Mouse (Mus musculus): ENCODE results near the gene Armc5. TPM values are rescaled to one million over a fixed set of nuclear protein-coding genes. Genes with fewer than 3 reads are reported as not detected.
A peak's percentile ranks its signal among the peaks of the same experiment; 100 is the strongest.

Armc5 gene
- polyA plus RNA-seq, 1 experiment from 2014 or later = 15.8 TPM

DNA sequence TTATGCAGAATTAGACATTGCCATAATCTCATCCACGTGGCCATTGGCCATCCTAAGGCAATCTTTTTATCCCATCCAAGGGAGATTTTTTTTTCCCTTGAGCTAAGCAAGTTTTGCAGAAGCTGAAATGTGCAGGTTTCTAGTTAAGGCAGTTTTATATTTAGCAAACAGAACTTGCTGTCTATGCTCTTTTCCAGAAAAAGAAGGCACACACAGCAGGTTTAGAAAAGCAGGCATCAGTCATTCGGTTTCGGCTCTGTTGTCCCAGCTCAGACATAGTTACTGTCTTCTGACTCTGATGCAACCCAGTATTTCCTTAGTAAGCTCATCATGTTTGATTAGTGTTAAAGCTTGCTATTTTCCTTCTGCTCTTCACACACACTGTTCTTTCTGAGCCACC lies 16.2 kb upstream of the Armc5 start:
- 86% methylated on average over 3 of the region's 3 CpGs for WGBS
- no peaks in the 10 kb centered on the region for H3K9me3 ChIP-seq (ENCODE audit: control insufficient read depth, low read length)
- H3K36me3 ChIP-seq (ENCODE audit: control insufficient read depth, insufficient read depth, low read length) = no peaks in the 10 kb centered on the region
- no peaks in the 10 kb centered on the region for H3K4me1 ChIP-seq (replicated peaks; ENCODE audit: control insufficient read depth, insufficient read depth, low read length)
- no peak overlapping the region for H3K4me2 ChIP-seq
- no peaks in the 10 kb centered on the region for H3K27me3 ChIP-seq (replicated peaks; ENCODE audit: control insufficient read depth, insufficient read depth, low read length)
- no peak overlapping the region for H3K4me3 ChIP-seq (ENCODE audit: low read depth, low read length)
- H3K9ac ChIP-seq (ENCODE audit: low read depth, low read length) = no peak overlapping the region
- no peak for DNase-seq (ENCODE audit: low spot score)
- no peak overlapping the region for H3K27ac ChIP-seq (ENCODE audit: low read depth, low read length)
- ATAC-seq (replicated peaks; ENCODE audit: low FRiP score) = no peak

DNA sequence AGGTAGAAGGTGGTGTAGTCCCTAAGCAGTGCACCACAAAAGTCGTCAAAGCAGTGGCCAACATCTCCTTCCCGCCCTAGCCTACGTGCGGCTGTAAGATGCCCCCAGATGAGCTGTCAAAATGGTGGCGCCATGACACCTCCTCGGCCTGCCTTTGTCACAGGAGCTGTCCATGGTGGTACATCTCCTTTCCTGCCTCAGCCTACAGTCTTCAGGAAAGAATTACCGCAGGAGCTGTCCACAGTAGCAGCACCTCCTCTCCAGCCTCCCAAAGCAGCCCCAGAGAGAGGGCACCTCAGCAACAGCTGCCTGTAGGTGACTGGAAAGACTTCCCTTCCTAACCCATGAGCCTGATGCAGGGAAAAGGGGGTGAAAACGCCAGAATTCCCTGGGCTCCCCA lies 5.4 kb upstream of the Armc5 start:
- Histone ChIP-seq H3K27me3 (replicated peaks; ENCODE audit: control insufficient read depth, insufficient read depth, low read length) (no peaks in the 10 kb centered on the region), H3K9ac (ENCODE audit: low read depth, low read length) (no peak overlapping the region), H3K9me3 (ENCODE audit: control insufficient read depth, low read length) (no peaks in the 10 kb centered on the region), H3K4me1 (replicated peaks; ENCODE audit: control insufficient read depth, insufficient read depth, low read length) (0 out of 2 replicates have a peak, but pooled peaks cover 2% of the 10 kb centered on the region), H3K4me2 (no peak overlapping the region), H3K4me3 (ENCODE audit: low read depth, low read length) (no peak overlapping the region), H3K27ac (ENCODE audit: low read depth, low read length) (no peak overlapping the region), H3K36me3 (ENCODE audit: control insufficient read depth, insufficient read depth, low read length) (no peaks in the 10 kb centered on the region)
- WGBS = 38% methylated on average over 8 of the region's 8 CpGs
- DNase-seq (ENCODE audit: low spot score) (peak; percentile 34), ATAC-seq (replicated peaks; ENCODE audit: low FRiP score) (no peak)

GRCm38 (mm10) chr7:128234796-128235195 lies 2.3 kb upstream of the Armc5 start:
- no peaks in the 10 kb centered on the region for H3K27me3 ChIP-seq (replicated peaks; ENCODE audit: control insufficient read depth, insufficient read depth, low read length)
- H3K4me3 ChIP-seq (ENCODE audit: low read depth, low read length) = no peak overlapping the region
- H3K9ac ChIP-seq (ENCODE audit: low read depth, low read length) = no peak overlapping the region
- H3K9me3 ChIP-seq (ENCODE audit: control insufficient read depth, low read length) = no peaks in the 10 kb centered on the region
- H3K4me1 ChIP-seq (replicated peaks; ENCODE audit: control insufficient read depth, insufficient read depth, low read length) = peaks cover 8% of the 10 kb centered on the region; the same call in 1 of the 2 replicates
- H3K36me3 ChIP-seq (ENCODE audit: control insufficient read depth, insufficient read depth, low read length) = peaks cover under 1% of the 10 kb centered on the region; the same call in 1 of the 2 replicates
- 65% methylated on average over 2 of the region's 2 CpGs for WGBS
- no peak overlapping the region for H3K27ac ChIP-seq (ENCODE audit: low read depth, low read length)
- no peak overlapping the region for H3K4me2 ChIP-seq
- no peak for DNase-seq (ENCODE audit: low spot score)
- no peak for ATAC-seq (replicated peaks; ENCODE audit: low FRiP score)

DNA sequence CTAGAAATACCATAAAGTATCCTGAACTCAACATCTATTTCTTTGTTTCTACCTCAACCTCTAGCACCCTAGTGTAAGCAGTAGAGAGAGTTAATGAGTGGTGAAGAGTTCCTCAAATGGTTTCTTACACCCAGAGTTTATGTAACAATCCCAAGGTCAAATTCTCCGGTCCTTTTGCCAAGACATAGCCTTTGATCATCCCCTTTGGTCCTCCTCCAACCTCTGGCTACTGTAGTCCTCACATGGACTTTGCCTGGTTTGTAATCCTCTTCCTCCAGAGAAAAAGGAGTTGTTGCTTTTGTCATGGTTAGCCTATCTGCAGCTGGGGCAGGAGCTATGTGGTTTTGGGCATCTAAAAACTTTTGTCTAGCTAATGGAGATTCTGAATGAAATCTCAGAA lies 1.7 kb upstream of the Armc5 start:
- Histone ChIP-seq H3K27me3 (replicated peaks; ENCODE audit: control insufficient read depth, insufficient read depth, low read length) (no peaks in the 10 kb centered on the region), H3K9me3 (ENCODE audit: control insufficient read depth, low read length) (no peaks in the 10 kb centered on the region), H3K9ac (ENCODE audit: low read depth, low read length) (no peak overlapping the region), H3K27ac (ENCODE audit: low read depth, low read length) (no peak overlapping the region), H3K36me3 (ENCODE audit: control insufficient read depth, insufficient read depth, low read length) (peaks cover 7% of the 10 kb centered on the region), H3K4me2 (no peak overlapping the region), H3K4me1 (replicated peaks; ENCODE audit: control insufficient read depth, insufficient read depth, low read length) (peaks cover 9% of the 10 kb centered on the region; the same call in 1 of the 2 replicates), H3K4me3 (ENCODE audit: low read depth, low read length) (no peak overlapping the region)
- 95% methylated on average over 1 of the region's 1 CpGs for WGBS
- no peak for DNase-seq (ENCODE audit: low spot score)
- no peak for ATAC-seq (replicated peaks; ENCODE audit: low FRiP score)

DNA sequence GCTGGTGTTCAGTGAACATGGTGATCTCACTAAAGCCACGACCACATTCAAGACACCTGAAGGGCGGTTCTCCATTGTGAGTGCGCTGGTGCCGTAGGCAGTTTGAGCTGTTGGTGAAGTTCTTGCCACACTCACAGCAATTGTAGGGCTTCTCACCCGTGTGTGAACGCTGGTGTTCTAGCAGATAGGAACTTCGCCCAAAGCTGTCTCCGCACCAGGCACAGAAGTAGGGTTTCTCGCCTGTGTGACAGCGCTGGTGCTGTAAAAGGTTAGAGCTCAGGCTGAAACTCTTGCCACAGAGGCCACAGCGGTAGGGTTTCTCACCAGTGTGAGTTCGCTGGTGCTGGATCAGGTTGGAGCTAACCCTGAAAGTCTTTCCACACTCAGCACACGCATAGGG lies 716 bp upstream of the Armc5 start:
- peaks cover 16% of the 10 kb centered on the region for H3K36me3 ChIP-seq (ENCODE audit: control insufficient read depth, insufficient read depth, low read length)
- no peaks in the 10 kb centered on the region for H3K27me3 ChIP-seq (replicated peaks; ENCODE audit: control insufficient read depth, insufficient read depth, low read length)
- 0 out of 2 replicates have a peak overlapping the region, but pooled peaks have one; percentile 82 for H3K4me3 ChIP-seq (ENCODE audit: low read depth, low read length)
- H3K9ac ChIP-seq (ENCODE audit: low read depth, low read length) = peak overlapping the region; percentile 91
- H3K27ac ChIP-seq (ENCODE audit: low read depth, low read length) = no peak overlapping the region
- H3K9me3 ChIP-seq (ENCODE audit: control insufficient read depth, low read length) = no peaks in the 10 kb centered on the region
- DNase-seq (ENCODE audit: low spot score) (no peak), ATAC-seq (replicated peaks; ENCODE audit: low FRiP score) (no peak)
- WGBS = 90% methylated on average over 13 of the region's 13 CpGs
- H3K4me2 ChIP-seq = peak overlapping the region; percentile 84
- peaks cover 11% of the 10 kb centered on the region; the same call in 1 of the 2 replicates for H3K4me1 ChIP-seq (replicated peaks; ENCODE audit: control insufficient read depth, insufficient read depth, low read length)

DNA sequence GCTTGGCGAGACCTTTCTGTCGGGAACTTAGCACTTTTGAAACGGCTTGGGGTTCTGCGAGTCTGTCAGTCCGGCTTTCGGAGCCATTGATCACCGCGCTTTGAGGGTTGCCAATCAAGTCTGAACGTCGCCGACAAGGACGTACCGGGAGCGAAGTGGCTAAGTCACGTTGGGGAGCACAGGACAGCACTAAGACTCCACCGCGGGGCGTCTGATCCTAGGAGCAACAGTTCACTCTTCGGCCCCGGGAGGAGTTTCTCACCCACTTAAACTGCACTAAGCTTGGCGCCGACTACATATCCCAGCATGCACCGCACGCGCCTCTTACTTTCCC lies 418 bp downstream of the Armc5 start:
- no peak for ATAC-seq (replicated peaks; ENCODE audit: low FRiP score)
- DNase-seq (ENCODE audit: low spot score) = no peak
- H3K4me3 ChIP-seq (ENCODE audit: low read depth, low read length) = peak overlapping the region; percentile 82
- no peaks in the 10 kb centered on the region for H3K27me3 ChIP-seq (replicated peaks; ENCODE audit: control insufficient read depth, insufficient read depth, low read length)
- peaks cover 23% of the 10 kb centered on the region for H3K36me3 ChIP-seq (ENCODE audit: control insufficient read depth, insufficient read depth, low read length)
- H3K9me3 ChIP-seq (ENCODE audit: control insufficient read depth, low read length) = no peaks in the 10 kb centered on the region
- WGBS = under 1% methylated on average over 25 of the region's 25 CpGs
- H3K4me1 ChIP-seq (replicated peaks; ENCODE audit: control insufficient read depth, insufficient read depth, low read length) = peaks cover 11% of the 10 kb centered on the region; the same call in 1 of the 2 replicates
- H3K27ac ChIP-seq (ENCODE audit: low read depth, low read length) = peak overlapping the region; percentile 100
- peak overlapping the region; percentile 91 for H3K9ac ChIP-seq (ENCODE audit: low read depth, low read length)
- H3K4me2 ChIP-seq = peak overlapping the region; percentile 84

DNA sequence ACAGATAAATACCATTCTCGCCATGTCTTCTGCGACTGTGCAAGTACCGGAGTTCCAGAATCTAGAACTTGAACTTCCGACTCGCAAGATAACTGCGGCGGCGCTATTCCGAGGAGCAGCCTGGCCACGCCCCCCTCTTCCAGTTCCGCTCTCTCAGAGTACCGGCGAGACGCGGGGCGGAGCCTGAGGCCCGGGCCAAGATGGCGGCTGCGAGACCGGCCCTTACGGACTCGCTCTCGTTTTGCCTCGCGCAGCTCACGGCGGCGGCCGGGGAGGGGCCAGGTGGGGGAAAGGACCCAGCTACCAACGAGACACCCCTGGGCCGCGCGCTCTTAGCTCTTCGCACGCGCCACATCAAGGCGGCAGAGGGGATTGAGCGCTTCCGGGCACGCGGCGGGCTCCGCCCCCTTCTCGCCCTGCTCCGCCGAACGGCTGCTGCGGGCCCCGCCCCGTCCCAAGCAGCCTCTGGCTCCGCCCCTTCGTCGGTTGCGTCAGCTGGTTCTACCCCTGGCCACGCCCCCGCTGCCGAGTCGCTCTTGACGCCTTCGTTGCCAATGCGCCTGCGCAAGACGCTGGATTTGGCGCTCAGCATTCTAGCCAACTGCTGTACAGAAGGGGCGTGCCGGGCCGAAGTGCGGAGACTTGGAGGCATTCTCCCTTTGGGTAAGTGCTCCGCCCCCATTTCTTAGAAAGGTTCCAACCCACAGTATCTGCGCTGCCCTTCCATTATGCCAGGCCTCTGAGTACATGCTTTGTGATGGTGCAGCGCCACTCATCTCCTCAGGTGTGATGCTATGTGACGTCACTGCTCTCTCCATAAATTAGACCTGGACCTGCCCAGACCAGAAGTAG lies 1.0 kb downstream of the Armc5 start, which contains the start of gene 9130023H24Rik:
TSS of gene 9130023H24Rik (minus strand) at position 105 of the 852 bp plus-strand sequence.
- H3K9ac ChIP-seq (ENCODE audit: low read depth, low read length) = peak within 1 kb of the TSS; percentile 91
- peak; percentile 99 for DNase-seq (ENCODE audit: low spot score)
- H3K27ac ChIP-seq (ENCODE audit: low read depth, low read length) = peak within 1 kb of the TSS; percentile 100
- H3K4me2 ChIP-seq = peak within 1 kb of the TSS; percentile 87
- no peaks in the 10 kb centered on the region for H3K9me3 ChIP-seq (ENCODE audit: control insufficient read depth, low read length)
- ATAC-seq (replicated peaks; ENCODE audit: low FRiP score) = peak; percentile 88
- H3K4me1 ChIP-seq (replicated peaks; ENCODE audit: control insufficient read depth, insufficient read depth, low read length) = peaks cover 11% of the 10 kb centered on the region; the same call in 1 of the 2 replicates
- under 1% methylated on average over 69 of the region's 72 CpGs for WGBS
- H3K27me3 ChIP-seq (replicated peaks; ENCODE audit: control insufficient read depth, insufficient read depth, low read length) = no peaks in the 10 kb centered on the region
- H3K36me3 ChIP-seq (ENCODE audit: control insufficient read depth, insufficient read depth, low read length) = peaks cover 28% of the 10 kb centered on the region
- peak within 1 kb of the TSS; percentile 82 for H3K4me3 ChIP-seq (ENCODE audit: low read depth, low read length)

DNA sequence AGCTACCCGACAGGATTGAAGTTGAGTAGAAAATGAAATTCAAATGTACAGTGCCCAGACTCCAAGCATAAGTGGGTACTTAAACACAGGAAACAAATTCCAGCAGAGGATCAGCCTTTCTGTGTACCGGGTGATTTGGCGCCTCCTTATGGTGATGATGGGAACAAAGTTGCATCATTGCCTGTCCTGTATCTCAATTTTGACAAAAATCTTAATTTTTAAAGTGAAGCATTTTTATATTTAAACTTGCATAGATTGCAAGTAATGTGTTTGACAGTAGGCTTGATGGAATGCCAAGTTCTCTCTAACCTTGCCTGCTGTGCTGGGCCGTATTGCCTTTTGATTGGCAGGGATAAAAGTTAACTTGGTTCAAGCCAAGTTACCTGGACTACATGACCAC lies 1.8 kb downstream of the Armc5 start:
- Histone ChIP-seq H3K4me3 (ENCODE audit: low read depth, low read length) (peak overlapping the region; percentile 82), H3K27ac (ENCODE audit: low read depth, low read length) (peak overlapping the region; percentile 100), H3K4me1 (replicated peaks; ENCODE audit: control insufficient read depth, insufficient read depth, low read length) (peaks cover 11% of the 10 kb centered on the region), H3K36me3 (ENCODE audit: control insufficient read depth, insufficient read depth, low read length) (peaks cover 30% of the 10 kb centered on the region), H3K27me3 (replicated peaks; ENCODE audit: control insufficient read depth, insufficient read depth, low read length) (no peaks in the 10 kb centered on the region), H3K4me2 (peak overlapping the region; percentile 87), H3K9me3 (ENCODE audit: control insufficient read depth, low read length) (no peaks in the 10 kb centered on the region), H3K9ac (ENCODE audit: low read depth, low read length) (peak overlapping the region; percentile 63)
- WGBS = 29% methylated on average over 4 of the region's 4 CpGs
- ATAC-seq (replicated peaks; ENCODE audit: low FRiP score) (no peak), DNase-seq (ENCODE audit: low spot score) (no peak)

Data from liver, embryonic 11.5 days (tissue).